Mouse (Mus musculus) spleen, adult 2 months (tissue): Measurements from ENCODE around the gene 1810024B03Rik.

Experiments
- CTCF ChIP-seq: fragments of 200-500 bp; IDR thresholded peaks from 2 replicates; pipeline ENCODE4 v1.5.1; 2011; ENCODE audit warnings: mild to moderate bottlenecking, inconsistent platforms; ENCODE audit not compliant: insufficient read depth, insufficient read length, insufficient replicate concordance; ENCODE audit errors: extremely low read depth
- POLR2A ChIP-seq: fragments of 200-500 bp; IDR thresholded peaks from 2 replicates; pipeline ENCODE4 v1.6.1; 2011; ENCODE audit warnings: low read depth, low read length, inconsistent platforms

DNA sequence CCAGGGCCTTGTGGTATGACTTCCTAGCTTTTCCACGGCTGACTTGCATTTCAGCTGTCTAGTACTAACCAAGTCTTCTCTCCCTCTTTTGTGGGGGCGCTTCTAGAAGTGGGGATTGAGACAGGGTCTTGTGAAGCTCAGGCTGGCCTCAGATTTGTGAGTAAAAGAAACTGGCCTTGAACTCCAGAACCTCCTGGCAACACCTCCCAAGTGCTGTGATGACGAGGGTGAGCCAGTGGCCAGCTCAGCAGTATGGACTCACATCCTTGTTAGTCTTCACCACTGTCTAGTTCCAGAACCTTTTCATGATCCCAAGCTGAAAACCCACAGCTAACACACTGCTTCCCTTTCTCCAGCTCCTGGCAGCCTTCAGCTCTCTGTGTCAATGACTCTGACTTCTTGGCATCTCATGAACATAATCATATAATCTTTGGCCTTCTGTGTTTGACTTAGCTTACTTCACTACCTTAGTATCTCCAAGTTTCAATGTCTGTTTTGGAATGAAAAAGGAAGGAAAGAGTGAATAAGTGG, 46.6 kb upstream of the 1810024B03Rik start:
- TF ChIP-seq POLR2A (no peak), CTCF (no peak)
